ENCODE assay signal across 8 mouse cellular contexts in the genomic region with DNA sequence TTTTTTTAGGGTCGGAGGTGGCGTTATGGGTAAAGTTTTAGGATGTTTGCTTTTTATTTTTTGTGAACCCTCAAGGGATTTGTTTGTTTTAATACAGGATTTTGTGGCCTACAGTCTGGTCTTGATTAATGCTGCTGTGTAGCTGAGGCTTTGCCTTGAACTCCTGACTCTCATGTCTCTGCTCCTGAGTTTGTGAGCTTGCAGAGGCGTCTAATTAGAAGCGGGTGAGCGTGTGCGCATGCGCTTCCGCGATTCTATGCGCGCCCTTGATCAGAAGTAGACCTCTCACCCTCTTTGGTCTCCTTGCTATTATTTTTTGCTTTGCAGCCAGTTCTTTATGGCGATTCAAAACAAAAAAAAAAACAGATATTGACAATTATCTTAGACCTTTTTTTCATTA. TPM values are rescaled to one million over a fixed set of nuclear protein-coding genes. Genes with fewer than 3 reads are reported as not detected.
DNase-seq lines count a peak whose midpoint lies in the region; ATAC-seq and TF ChIP-seq lines count a peak whose summit lies in the region.

No protein-coding gene starts in this region.

- ATAC-seq in limb, embryonic 11.5 days (ENCODE audit: insufficient number of reproducible peaks, low FRiP score, low TSS enrichment, low read depth) = no peak
- no peak for ATAC-seq in granulocyte monocyte progenitor cell, adult 5-6 weeks (replicated peaks; ENCODE audit: poor library complexity, severe bottlenecking)

- WGBS in limb, embryonic 11.5 days = 69% methylated on average over 12 of the region's 12 CpGs

- H3K27me3 ChIP-seq in limb, embryonic 11.5 days (ENCODE audit: control insufficient read depth, insufficient read depth, low read length) = no peaks in the 10 kb centered on the region
- no peaks in the 10 kb centered on the region for H3K27me3 ChIP-seq in splenic B cell, adult 2 months (ENCODE audit: control insufficient read depth, insufficient read depth, low read length, poor library complexity, severe bottlenecking)

- H3K4me2 ChIP-seq in limb, embryonic 11.5 days (ENCODE audit: low read depth, severe bottlenecking) = peak overlapping the region; percentile 47

- H3K9me3 ChIP-seq in limb, embryonic 11.5 days (ENCODE audit: control insufficient read depth, low read length) = no peaks in the 10 kb centered on the region

- no peak for TF ChIP-seq POLR2A in embryonic fibroblast, embryonic 13.5 days (IDR thresholded peaks at IDR 0.05; ENCODE audit: low read depth, low read length)

- no peak for TF ChIP-seq CTCF in embryonic fibroblast, embryonic 13.5 days (IDR thresholded peaks at IDR 0.05; ENCODE audit: borderline replicate concordance, insufficient read depth, low read length)

- H3K36me3 ChIP-seq in limb, embryonic 11.5 days (ENCODE audit: control insufficient read depth, insufficient read depth, low read length) = no peaks in the 10 kb centered on the region
- H3K36me3 ChIP-seq in splenic B cell, adult 2 months (ENCODE audit: control insufficient read depth, insufficient read depth, low read length, poor library complexity, severe bottlenecking) = peaks cover 6% of the 10 kb centered on the region

- H3K4me1 ChIP-seq in embryonic fibroblast, embryonic 13.5 days (ENCODE audit: control insufficient read depth, insufficient read depth, low read length) = peaks cover 11% of the 10 kb centered on the region
- H3K4me1 ChIP-seq in limb, embryonic 11.5 days (ENCODE audit: control insufficient read depth, insufficient read depth, low read length) = peaks cover 3% of the 10 kb centered on the region; the same call in 1 of the 2 replicates

- peak overlapping the region; percentile 87 for H3K27ac ChIP-seq in embryonic fibroblast, embryonic 13.5 days (ENCODE audit: insufficient read depth, low read length)
- H3K27ac ChIP-seq in limb, embryonic 11.5 days (replicated peaks; ENCODE audit: low read depth, low read length) = no peak overlapping the region

- no peak overlapping the region for H3K9ac ChIP-seq in limb, embryonic 11.5 days (ENCODE audit: low read length)

- peak; percentile 28 to 45 for DNase-seq in spleen, adult 18-20 months
- no peak for DNase-seq in spleen, postnatal 4 days (ENCODE audit: low spot score in 2 of 2)
- DNase-seq in limb, embryonic 11.5 days (ENCODE audit: low spot score) = no peak
- DNase-seq in splenic B cell, adult 2 months (ENCODE audit: low read depth, low spot score) = peak; percentile 62
- no peak for DNase-seq in adrenal gland, postnatal 4 days (ENCODE audit: low spot score in 2 of 2)
- no peak for DNase-seq in layer of hippocampus, postnatal 25 days (ENCODE audit: extremely low spot score in 1 of 2, low spot score in 1 of 2)

- peak overlapping the region; percentile 89 for H3K4me3 ChIP-seq in embryonic fibroblast, embryonic 13.5 days (ENCODE audit: insufficient read depth, low read length)
- peak overlapping the region; percentile 81; the same call in 1 of the 2 replicates for H3K4me3 ChIP-seq in limb, embryonic 11.5 days (ENCODE audit: low read depth, low read length)

RNA-seq across cellular contexts. Expression of a gene that starts 1.2 kb away (rescaled TPM):
- 33.6 and 39.7 TPM in 2 replicates for polyA plus RNA-seq in embryonic fibroblast, embryonic 13.5 days (2011; ENCODE audit: insufficient read length, low read depth, missing spikeins)
- 174 and 177 TPM in 2 replicates for polyA plus RNA-seq in limb, embryonic 11.5 days (2014; fragmentation: Nextera tagmentation; extraction: Ambion mirVana)
- 89.1 and 89.4 TPM in 2 replicates for total RNA-seq in granulocyte monocyte progenitor cell, adult 5-6 weeks (2014; fragmentation: Nextera tagmentation)
- 52.2 and 65.1 TPM in 2 replicates for total RNA-seq in granulocyte monocyte progenitor cell, adult 5-6 weeks (2017)
- 10 to 100 TPM; 67.4 to 72.8 TPM for total RNA-seq in adrenal gland, postnatal 4 days (2021)
- 10 to 100 TPM; 86.5 to 94.6 TPM for total RNA-seq in layer of hippocampus, postnatal 25 days (2021)

RNA-seq across cellular contexts. Expression of a gene that starts 14.5 kb away (rescaled TPM):
- polyA plus RNA-seq in embryonic fibroblast, embryonic 13.5 days (2011; ENCODE audit: insufficient read length, low read depth, missing spikeins) = 262 and 294 TPM in 2 replicates
- polyA plus RNA-seq in limb, embryonic 11.5 days (2014; fragmentation: Nextera tagmentation; extraction: Ambion mirVana) = 25.2 and 26.8 TPM in 2 replicates
- 505 and 572 TPM in 2 replicates for total RNA-seq in granulocyte monocyte progenitor cell, adult 5-6 weeks (2014; fragmentation: Nextera tagmentation)
- total RNA-seq in granulocyte monocyte progenitor cell, adult 5-6 weeks (2017) = 503 and 505 TPM in 2 replicates
- total RNA-seq in adrenal gland, postnatal 4 days (2021) = 100 to 1,000 TPM; 413 to 434 TPM
- total RNA-seq in layer of hippocampus, postnatal 25 days (2021) = 100 to 1,000 TPM; 191 to 207 TPM

RNA-seq across cellular contexts. Expression of a gene that starts 57.3 kb away (rescaled TPM):
- polyA plus RNA-seq in embryonic fibroblast, embryonic 13.5 days (2011; ENCODE audit: insufficient read length, low read depth, missing spikeins) = 40.7 TPM in 2 replicates
- 43.3 and 46.3 TPM in 2 replicates for polyA plus RNA-seq in limb, embryonic 11.5 days (2014; fragmentation: Nextera tagmentation; extraction: Ambion mirVana)
- total RNA-seq in granulocyte monocyte progenitor cell, adult 5-6 weeks (2014; fragmentation: Nextera tagmentation) = 21.1 and 21.8 TPM in 2 replicates
- total RNA-seq in granulocyte monocyte progenitor cell, adult 5-6 weeks (2017) = 12.7 and 13.3 TPM in 2 replicates
- total RNA-seq in adrenal gland, postnatal 4 days (2021) = 10 to 100 TPM; 27.9 to 30.5 TPM
- 10 to 100 TPM; 47.9 to 61.3 TPM for total RNA-seq in layer of hippocampus, postnatal 25 days (2021)

Comparison
In these comparisons a context has a peak if more than half of its experiments do, and no peak if none do; other contexts are left out.
1. DNase-seq: peak in spleen, adult 18-20 months (2 of 2) and splenic B cell, adult 2 months (single experiment); none in spleen, postnatal 4 days (0 of 2), limb, embryonic 11.5 days (single experiment), adrenal gland, postnatal 4 days (0 of 2) and layer of hippocampus, postnatal 25 days (0 of 2).